8 mouse cellular contexts compared by ENCODE assay signal in the genomic region with DNA sequence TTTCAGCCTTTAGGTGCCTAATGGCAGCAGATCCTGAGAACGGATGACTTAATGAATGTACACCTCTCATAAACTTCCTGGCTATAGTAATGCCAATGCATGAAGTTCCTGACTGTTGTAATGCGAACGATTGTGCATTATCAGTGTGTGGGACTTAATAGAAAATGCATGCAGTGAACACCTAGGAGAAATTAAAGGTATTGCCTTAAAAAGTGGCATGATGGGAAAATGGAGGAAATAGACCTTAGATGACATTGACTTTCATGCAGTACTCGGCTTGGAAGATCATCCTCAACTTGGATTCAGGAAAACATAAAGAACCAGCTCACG. TPM values are rescaled to one million over a fixed set of nuclear protein-coding genes. Genes with fewer than 3 reads are reported as not detected.
A peak's percentile ranks its signal among the peaks of the same experiment; 100 is the strongest.
DNase-seq lines count a peak whose midpoint lies in the region; ATAC-seq and TF ChIP-seq lines count a peak whose summit lies in the region.

No protein-coding gene starts in this region.

- no peaks in the 10 kb centered on the region for H3K9me3 ChIP-seq in limb, embryonic 13.5 days
- H3K9me3 ChIP-seq in stomach, embryonic 15.5 days = no peaks in the 10 kb centered on the region

- no peak for DNase-seq in cerebellum, adult 2 months
- DNase-seq in cerebellum, adult 18-20 months = no peak
- DNase-seq in spleen, adult 2 months (ENCODE audit: low read depth in 1 of 2, low spot score in 2 of 2) = no peak
- DNase-seq in spleen, postnatal 4 days (ENCODE audit: low spot score in 2 of 2) = no peak
- DNase-seq in retina, postnatal 1 day = no peak

- WGBS in cerebellum, adult 2 months = 81% methylated on average over 5 of the region's 5 CpGs
- 54% methylated on average over 5 of the region's 5 CpGs for WGBS in spleen, adult 2 months
- WGBS in limb, embryonic 13.5 days = 79% methylated on average over 5 of the region's 5 CpGs
- WGBS in stomach, embryonic 15.5 days = 80% methylated on average over 5 of the region's 5 CpGs

- no peak for TF ChIP-seq CTCF in cerebellum, adult 2 months (IDR thresholded peaks at IDR 0.05; ENCODE audit: borderline replicate concordance, insufficient read depth, low read depth, low read length)
- TF ChIP-seq CTCF in spleen, adult 2 months (IDR thresholded peaks at IDR 0.05; ENCODE audit: extremely low read depth, insufficient read depth, insufficient read length, insufficient replicate concordance) = no peak

- no peak overlapping the region for H3K27ac ChIP-seq in cerebellum, adult 2 months (ENCODE audit: insufficient read depth, low read length)
- peak overlapping the region; percentile 81; the same call in 1 of the 2 replicates for H3K27ac ChIP-seq in spleen, adult 2 months (ENCODE audit: insufficient read depth, low read length)
- H3K27ac ChIP-seq in limb, embryonic 13.5 days = no peak overlapping the region
- 0 out of 2 replicates have a peak overlapping the region, but pooled peaks have one; percentile 83 for H3K27ac ChIP-seq in stomach, embryonic 15.5 days

- peak overlapping the region; percentile 69 for H3K4me2 ChIP-seq in limb, embryonic 13.5 days (replicated peaks)
- H3K4me2 ChIP-seq in stomach, embryonic 15.5 days = peak overlapping the region; percentile 61

- H3K4me1 ChIP-seq in cerebellum, adult 2 months (ENCODE audit: control insufficient read depth, insufficient read depth, low read length) = no peaks in the 10 kb centered on the region
- H3K4me1 ChIP-seq in spleen, adult 2 months (ENCODE audit: control insufficient read depth, insufficient read depth, insufficient read length) = no peaks in the 10 kb centered on the region
- no peaks in the 10 kb centered on the region for H3K4me1 ChIP-seq in limb, embryonic 13.5 days
- no peaks in the 10 kb centered on the region for H3K4me1 ChIP-seq in stomach, embryonic 15.5 days

- no peak for TF ChIP-seq POLR2A in cerebellum, adult 2 months (IDR thresholded peaks at IDR 0.05; ENCODE audit: borderline replicate concordance, insufficient read depth, low read length)
- TF ChIP-seq POLR2A in spleen, adult 2 months (IDR thresholded peaks at IDR 0.05; ENCODE audit: low read depth, low read length) = no peak

- peak overlapping the region; percentile 67 for H3K9ac ChIP-seq in limb, embryonic 13.5 days
- H3K9ac ChIP-seq in stomach, embryonic 15.5 days = peak overlapping the region; percentile 63

- H3K36me3 ChIP-seq in spleen, adult 2 months (ENCODE audit: control insufficient read depth, insufficient read depth, low read length) = no peaks in the 10 kb centered on the region
- H3K36me3 ChIP-seq in limb, embryonic 13.5 days = no peaks in the 10 kb centered on the region
- H3K36me3 ChIP-seq in stomach, embryonic 15.5 days = no peaks in the 10 kb centered on the region

- no peak for ATAC-seq in limb, embryonic 13.5 days (ENCODE audit: low FRiP score, low read depth)
- no peak for ATAC-seq in stomach, embryonic 15.5 days (ENCODE audit: insufficient read depth, low FRiP score, low read depth)
- ATAC-seq in frontal cortex, adult (ENCODE audit: low TSS enrichment) = no peak

- no peaks in the 10 kb centered on the region for H3K27me3 ChIP-seq in cerebellum, adult 2 months (ENCODE audit: control insufficient read depth, insufficient read depth, low read length)
- no peaks in the 10 kb centered on the region for H3K27me3 ChIP-seq in spleen, adult 2 months (ENCODE audit: control insufficient read depth, insufficient read depth, low read length)
- no peaks in the 10 kb centered on the region for H3K27me3 ChIP-seq in limb, embryonic 13.5 days
- H3K27me3 ChIP-seq in stomach, embryonic 15.5 days (replicated peaks) = no peaks in the 10 kb centered on the region

- H3K4me3 ChIP-seq in cerebellum, adult 2 months (replicated peaks; ENCODE audit: insufficient read depth, low read depth, low read length) = peak overlapping the region; percentile 45
- H3K4me3 ChIP-seq in spleen, adult 2 months (ENCODE audit: extremely low read depth, insufficient read depth, insufficient read length) = peak overlapping the region; percentile 83
- peak overlapping the region; percentile 62 for H3K4me3 ChIP-seq in limb, embryonic 13.5 days
- H3K4me3 ChIP-seq in stomach, embryonic 15.5 days (replicated peaks) = peak overlapping the region; percentile 72

RNA-seq across cellular contexts. Expression of a gene that starts 0.3 kb away (rescaled TPM):
- 0.40 and 0.46 TPM in 2 replicates for polyA plus RNA-seq in cerebellum, adult 2 months (2012; rRNA removed)
- 0.19 and 0.38 TPM in 2 replicates for polyA plus RNA-seq in spleen, adult 2 months (2012; rRNA removed)
- 0.90 and 1.1 TPM in 2 replicates for polyA plus RNA-seq in limb, embryonic 13.5 days (2015; fragmentation: Nextera tagmentation; extraction: Ambion mirVana)
- polyA plus RNA-seq in stomach, embryonic 15.5 days (2015; fragmentation: Nextera tagmentation; extraction: Ambion mirVana) = 0.55 and 0.67 TPM in 2 replicates

RNA-seq across cellular contexts. Expression of a gene that starts 0.6 kb away (rescaled TPM):
- polyA plus RNA-seq in cerebellum, adult 2 months (2012; rRNA removed) = 0.62 and 1.0 TPM in 2 replicates
- 1.7 and 3.5 TPM in 2 replicates for polyA plus RNA-seq in spleen, adult 2 months (2012; rRNA removed)
- 0.61 and 0.83 TPM in 2 replicates for polyA plus RNA-seq in limb, embryonic 13.5 days (2015; fragmentation: Nextera tagmentation; extraction: Ambion mirVana)
- 1.1 and 1.4 TPM in 2 replicates for polyA plus RNA-seq in stomach, embryonic 15.5 days (2015; fragmentation: Nextera tagmentation; extraction: Ambion mirVana)

Comparison
In these comparisons a context has a peak if more than half of its experiments do, and no peak if none do; other contexts are left out.
1. H3K27ac ChIP-seq: peak in spleen, adult 2 months (single experiment) and stomach, embryonic 15.5 days (single experiment); none in cerebellum, adult 2 months (single experiment) and limb, embryonic 13.5 days (single experiment).
2. Peak in every context shown above with its lines, with median percentiles within 50 percentile points of each other: H3K4me3 ChIP-seq.